Mouse (Mus musculus) embryo, embryonic 10.5 days (tissue): ENCODE data around the gene Tmem25.

Source experiments
- DNase-seq: peaks from one replicate; pipeline ENCODE4 v3.0.0-alpha.2; 2015; ENCODE audit warnings: low spot score

Tmem25 gene

GRCm38 (mm10) chr9:44799102-44799957, at the start of gene Tmem25:
Gene Tmem25 (minus strand): TSS chr9:44799307.
- DNase-seq, result peak; percentile 85

- DNase-seq, result no peak
These were observed 48.3 kb upstream of the Tmem25 start for GRCm38 (mm10) chr9:44847446-44847845.

- DNase-seq, result peak; percentile 33
These were observed 42.1 kb upstream of the Tmem25 start for GRCm38 (mm10) chr9:44841241-44841640.

- DNase-seq, result peak; percentile 84
These were observed 37.3 kb upstream of the Tmem25 start for GRCm38 (mm10) chr9:44836439-44836838.

- DNase-seq, result no peak
These were observed 33.2 kb upstream of the Tmem25 start for GRCm38 (mm10) chr9:44832356-44832755.

- no peak for DNase-seq
These were observed 31.4 kb upstream of the Tmem25 start for GRCm38 (mm10) chr9:44830506-44830905.

- no peak for DNase-seq
These were observed 29.8 kb upstream of the Tmem25 start for GRCm38 (mm10) chr9:44828944-44829343.

GRCm38 (mm10) chr9:44826660-44827059, 27.6 kb upstream of the Tmem25 start:
- DNase-seq, result peak; percentile 23

GRCm38 (mm10) chr9:44819920-44820827, 21.1 kb upstream of the Tmem25 start:
- DNase-seq, result no peak

- no peak for DNase-seq
These were observed 18.4 kb upstream of the Tmem25 start for GRCm38 (mm10) chr9:44817522-44817921.

- no peak for DNase-seq
These were observed 15.1 kb upstream of the Tmem25 start for GRCm38 (mm10) chr9:44814179-44814578.

GRCm38 (mm10) chr9:44810316-44810715, 11.2 kb upstream of the Tmem25 start:
- DNase-seq, result no peak

GRCm38 (mm10) chr9:44807778-44808177, 8.7 kb upstream of the Tmem25 start:
- DNase-seq, result no peak

GRCm38 (mm10) chr9:44807141-44807540, 8.0 kb upstream of the Tmem25 start:
- no peak for DNase-seq

GRCm38 (mm10) chr9:44805536-44805935, 6.4 kb upstream of the Tmem25 start:
- DNase-seq, result no peak

- no peak for DNase-seq
These were observed 5.6 kb upstream of the Tmem25 start for GRCm38 (mm10) chr9:44804678-44805077.

- DNase-seq, result no peak
These were observed 3.8 kb upstream of the Tmem25 start, which contains the start of gene Ttc36 for GRCm38 (mm10) chr9:44802808-44803450. Gene Ttc36 (minus strand): TSS chr9:44803072.

GRCm38 (mm10) chr9:44801669-44802068, 2.6 kb upstream of the Tmem25 start:
- no peak for DNase-seq

GRCm38 (mm10) chr9:44799958-44800324, 834 bp upstream of the Tmem25 start:
- no peak for DNase-seq

GRCm38 (mm10) chr9:44798298-44798697, 809 bp downstream of the Tmem25 start:
- no peak for DNase-seq

- no peak for DNase-seq
These were observed 6.3 kb downstream of the Tmem25 start for GRCm38 (mm10) chr9:44792842-44793241.
